Mouse (Mus musculus) myocyte (in vitro differentiated cells): Measurements from ENCODE around the gene Cox5a.

Source experiments
- CEBPB ChIP-seq: IDR thresholded peaks from 2 replicates; pipeline ENCODE4 v1.6.1; 2011; ENCODE audit warnings: mild to moderate bottlenecking, moderate library complexity; ENCODE audit not compliant: poor library complexity, insufficient read depth, severe bottlenecking
- MYOD1 ChIP-seq, 3 experiments: IDR thresholded peaks; one replicate each; pipeline ENCODE4 v1.6.1; 2011; ENCODE audit warnings: control low read depth in 2 of 3, low read depth in 2 of 3, mild to moderate bottlenecking in 2 of 3, moderate library complexity in 1 of 3; ENCODE audit not compliant: insufficient read length in 2 of 3, control insufficient read depth in 1 of 3
- POLR2A ChIP-seq: IDR thresholded peaks from one replicate; pipeline ENCODE4 v1.6.1; 2011; ENCODE audit warnings: low read depth, mild to moderate bottlenecking, control low read depth, moderate library complexity; ENCODE audit not compliant: insufficient read length

DNA sequence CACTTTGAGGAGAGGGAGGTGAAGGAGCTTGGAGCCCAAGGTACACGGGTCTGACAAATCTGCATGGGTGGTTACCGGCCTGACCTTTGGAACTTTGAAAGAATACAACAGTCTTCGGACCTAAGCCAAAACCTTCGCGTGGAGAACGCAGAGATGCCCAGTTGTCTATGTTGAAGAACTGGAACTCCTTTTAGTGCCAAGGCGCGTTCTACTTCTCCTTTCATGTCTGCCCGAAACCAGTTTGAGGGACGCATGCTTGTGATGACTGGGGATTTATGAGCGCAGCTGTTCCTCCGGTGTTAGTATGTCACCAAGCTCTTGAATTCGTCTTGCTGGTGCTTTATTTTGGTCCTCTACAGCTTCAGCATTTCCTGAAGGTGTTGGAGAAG lies 40.6 kb downstream of the Cox5a start:
- TF ChIP-seq MYOD1 (IDR thresholded peaks at IDR 0.05; ENCODE audit: control insufficient read depth in 1 of 3, insufficient read length in 2 of 3, low read depth in 2 of 3) (peak; percentile 87 to 92 (median 90)), POLR2A (no peak), CEBPB (no peak)
